Mouse (Mus musculus) adrenal gland, adult 8-10 months (tissue): Measurements from ENCODE around the gene G6pc. TPM values are rescaled to one million over a fixed set of nuclear protein-coding genes. Genes with fewer than 3 reads are reported as not detected.

Source experiments
- microRNA-seq, 2 experiments: library from miRNA; unstranded; fragments of <30 nt; microRNA quantifications; one replicate each; pipeline ENCODE4 v1.2.0; 2022
- total RNA-seq, 4 experiments: library from RNA; stranded (reverse); gene quantifications; 2 replicates each; pipeline ENCODE4 v1.2.4; 2022

Gene G6pc
- total RNA-seq, 4 experiments from 2014 or later, result 2.7 to 5.1 (median 4.6) TPM

Small RNA genes within 50 kb of the gene (microRNA-seq; reads per million reads assigned to microRNA genes)
- gene Gm25593 (0 reads per million in 2 experiments), gene Mir6929 (0.84 to 1.1 reads per million in 2 experiments)

Other genes starting within 250 kb of the G6pc start
- 10 to 100 TPM; 48.0 to 56.4 (median 50.8) TPM for gene Retreg3, start 247.7 kb upstream of the G6pc start, total RNA-seq
- gene Tubg1, start 247.6 kb upstream of the G6pc start, total RNA-seq, result 10 to 100 TPM; 34.2 to 43.3 (median 36.8) TPM
- 10 to 100 TPM in 2 of 4 experiments, 1 to 10 TPM in 2; 6.1 to 11.1 (median 9.9) TPM for gene Tubg2, start 211.7 kb upstream of the G6pc start, total RNA-seq
- gene Cntnap1, start 197.0 kb upstream of the G6pc start, total RNA-seq, result 1 to 10 TPM; 5.7 to 7.4 (median 6.4) TPM
- gene Plekhh3, start 196.2 kb upstream of the G6pc start, total RNA-seq, result 10 to 100 TPM; 26.9 to 44.3 (median 30.4) TPM
- under 1 TPM; 0.15 to 0.70 (median 0.36) TPM for gene Ccr10, start 192.1 kb upstream of the G6pc start, total RNA-seq
- gene Ezh1, start 141.1 kb upstream of the G6pc start, total RNA-seq, result 10 to 100 TPM; 39.9 to 59.3 (median 47.7) TPM
- gene Ramp2, start 121.5 kb upstream of the G6pc start, total RNA-seq, result 10 to 100 TPM; 26.3 to 56.5 (median 40.7) TPM
- gene Vps25, start 113.9 kb upstream of the G6pc start, total RNA-seq, result 100 to 1,000 TPM; 109 to 120 (median 113) TPM
- 1 to 10 TPM; 2.8 to 6.7 (median 4.9) TPM for gene Wnk4, start 107.0 kb upstream of the G6pc start, total RNA-seq
- gene Cntd1, start 88.5 kb upstream of the G6pc start, total RNA-seq, result under 1 TPM; 0.40 to 0.62 (median 0.57) TPM
- gene Coa3, start 88.4 kb upstream of the G6pc start, total RNA-seq, result 10 to 100 TPM; 67.9 to 76.1 (median 74.4) TPM
- gene Becn1, start 65.3 kb upstream of the G6pc start, total RNA-seq, result 100 to 1,000 TPM; 161 to 204 (median 178) TPM
- 100 to 1,000 TPM; 120 to 143 (median 125) TPM for gene Psme3, start 51.3 kb upstream of the G6pc start, total RNA-seq
- 1 to 10 TPM; 4.9 to 10.0 (median 6.8) TPM for gene Aoc2, start 42.5 kb upstream of the G6pc start, total RNA-seq
- gene Aoc3, start 37.0 kb upstream of the G6pc start, total RNA-seq, result 100 to 1,000 TPM in 1 of 4 experiments, 10 to 100 TPM in 3; 22.9 to 107 (median 42.7) TPM
- 10 to 100 TPM; 33.7 to 41.1 (median 37.0) TPM for gene Aarsd1, start 50.1 kb downstream of the G6pc start, total RNA-seq
- 1 to 10 TPM; 1.7 to 8.4 (median 5.6) TPM for gene Gm27029, start 57.2 kb downstream of the G6pc start, total RNA-seq
- 10 to 100 TPM; 31.4 to 37.4 (median 33.0) TPM for gene Rundc1, start 57.5 kb downstream of the G6pc start, total RNA-seq
- gene Ptges3l, start 57.8 kb downstream of the G6pc start, total RNA-seq, result 1 to 10 TPM; 3.5 to 8.7 (median 6.0) TPM
- 10 to 100 TPM; 48.6 to 99.3 (median 63.5) TPM for gene Rpl27, start 74.7 kb downstream of the G6pc start, total RNA-seq
- 10 to 100 TPM; 34.4 to 50.3 (median 46.5) TPM for gene Ifi35, start 80.8 kb downstream of the G6pc start, total RNA-seq
- gene Rnd2, start 97.4 kb downstream of the G6pc start, total RNA-seq, result 10 to 100 TPM in 3 of 4 experiments, 1 to 10 TPM in 1; 9.2 to 23.8 (median 16.2) TPM
- 100 to 1,000 TPM; 135 to 192 (median 171) TPM for gene Vat1, start 98.7 kb downstream of the G6pc start, total RNA-seq
- 1 to 10 TPM; 1.0 to 3.0 (median 1.3) TPM for gene Brca1, start 184.4 kb downstream of the G6pc start, total RNA-seq
- gene Nbr1, start 184.6 kb downstream of the G6pc start, total RNA-seq, result 100 to 1,000 TPM; 127 to 165 (median 149) TPM
- gene Tmem106a, start 214.7 kb downstream of the G6pc start, total RNA-seq, result 10 to 100 TPM; 12.6 to 23.8 (median 18.7) TPM
- gene Gm11634, start 231.7 kb downstream of the G6pc start, total RNA-seq, result not detected